Mouse (Mus musculus): ENCODE data around the gene Pdxdc1. TPM values are rescaled to one million over a fixed set of nuclear protein-coding genes. Genes with fewer than 3 reads are reported as not detected.
"Not testable (repeated sequence)": the region's sequence is repeated elsewhere in the genome, so short reads cannot be mapped to it uniquely, and the experiment has no call there.

Pdxdc1 gene
- polyA plus RNA-seq, 1 experiment from 2014 or later = 73.9 TPM

GRCm38 (mm10) chr16:13793441-13793840, 109.5 kb downstream of the Pdxdc1 start:
- H3K9ac ChIP-seq (ENCODE audit: low read length); ATAC-seq (replicated peaks; ENCODE audit: low FRiP score): not testable (repeated sequence)

GRCm38 (mm10) chr16:13785932-13786331, 117.0 kb downstream of the Pdxdc1 start:
- no peak overlapping the region for H3K4me3 ChIP-seq (ENCODE audit: low read depth, low read length)
- 84% methylated on average over 3 of the region's 3 CpGs for WGBS
- H3K9ac ChIP-seq (ENCODE audit: low read length) = no peak overlapping the region
- H3K27me3 ChIP-seq (ENCODE audit: control insufficient read depth, insufficient read depth, low read length) = no peaks in the 10 kb centered on the region
- H3K4me1 ChIP-seq (replicated peaks; ENCODE audit: control insufficient read depth, insufficient read depth, low read length) = peaks cover 2% of the 10 kb centered on the region; the same call in 1 of the 2 replicates
- no peaks in the 10 kb centered on the region for H3K9me3 ChIP-seq (ENCODE audit: control insufficient read depth, low read length)
- no peak for ATAC-seq (replicated peaks; ENCODE audit: low FRiP score)
- no peak overlapping the region for H3K4me2 ChIP-seq (ENCODE audit: low read depth, low read length, severe bottlenecking)
- no peak for DNase-seq (ENCODE audit: low spot score)
- no peak overlapping the region for H3K27ac ChIP-seq (ENCODE audit: low read depth, low read length)
- peaks cover 8% of the 10 kb centered on the region for H3K36me3 ChIP-seq (ENCODE audit: control insufficient read depth, insufficient read depth, low read length)

More at GRCm38 (mm10) chr16:13793441-13793840, 109.5 kb downstream of the Pdxdc1 start:
- H3K4me1 ChIP-seq (replicated peaks; ENCODE audit: control insufficient read depth, insufficient read depth, low read length); DNase-seq (ENCODE audit: low spot score); H3K27ac ChIP-seq (ENCODE audit: low read depth, low read length); H3K9me3 ChIP-seq (ENCODE audit: control insufficient read depth, low read length); H3K27me3 ChIP-seq (ENCODE audit: control insufficient read depth, insufficient read depth, low read length); H3K4me2 ChIP-seq (ENCODE audit: low read depth, low read length, severe bottlenecking); H3K4me3 ChIP-seq (ENCODE audit: low read depth, low read length): not testable (repeated sequence)
- H3K36me3 ChIP-seq (ENCODE audit: control insufficient read depth, insufficient read depth, low read length) = peaks cover 22% of the 10 kb centered on the region; the same call in 1 of the 2 replicates
- WGBS = 96% methylated on average over 2 of the region's 2 CpGs

Small RNA genes within 50 kb of the gene (microRNA-seq; reads per million reads assigned to microRNA genes)
- not detected for gene Gm27734 (ENCODE audit: insufficient number of aligned reads)

Other genes with a start within 250 kb of the Pdxdc1 start
- gene Parn, start 235.0 kb downstream of the Pdxdc1 start, polyA plus RNA-seq (2014; fragmentation: Nextera tagmentation; extraction: Ambion mirVana) = 43.3 and 44.1 TPM in 2 replicates
- gene Bfar, start 231.3 kb downstream of the Pdxdc1 start, polyA plus RNA-seq (2014; fragmentation: Nextera tagmentation; extraction: Ambion mirVana) = 41.2 and 48.4 TPM in 2 replicates
- 9.1 and 9.9 TPM in 2 replicates for gene 3110001I22Rik, start 231.2 kb downstream of the Pdxdc1 start, polyA plus RNA-seq (2014; fragmentation: Nextera tagmentation; extraction: Ambion mirVana)
- not detected in 2 replicates for gene Pla2g10, start 172.1 kb downstream of the Pdxdc1 start, polyA plus RNA-seq (2014; fragmentation: Nextera tagmentation; extraction: Ambion mirVana)
- 102 and 107 TPM in 2 replicates for gene Rrn3, start 122.4 kb downstream of the Pdxdc1 start, polyA plus RNA-seq (2014; fragmentation: Nextera tagmentation; extraction: Ambion mirVana)
- gene Ntan1, start 84.3 kb downstream of the Pdxdc1 start, polyA plus RNA-seq (2014; fragmentation: Nextera tagmentation; extraction: Ambion mirVana) = 151 and 159 TPM in 2 replicates
- gene Mpv17l, start within 50 bp of the Pdxdc1 start, polyA plus RNA-seq (2014; fragmentation: Nextera tagmentation; extraction: Ambion mirVana) = 2.7 and 3.2 TPM in 2 replicates
- gene 2900011O08Rik, start 83.5 kb upstream of the Pdxdc1 start, polyA plus RNA-seq (2014; fragmentation: Nextera tagmentation; extraction: Ambion mirVana) = 28.6 and 30.3 TPM in 2 replicates
- gene Ifitm7, start 83.8 kb upstream of the Pdxdc1 start, polyA plus RNA-seq (2014; fragmentation: Nextera tagmentation; extraction: Ambion mirVana) = 0.72 and 1.1 TPM in 2 replicates

Data from forebrain, embryonic 11.5 days (tissue).